Mouse (Mus musculus): ENCODE measurements around the gene Islr. TPM values are rescaled to one million over a fixed set of nuclear protein-coding genes. Genes with fewer than 3 reads are reported as not detected.
A peak's percentile ranks its signal among the peaks of the same experiment; 100 is the strongest.

The Islr gene
- total RNA-seq, 4 experiments from 2014 or later = 23.6 to 40.9 (median 28.1) TPM

GRCm38 (mm10) chr9:58150733-58151361 lies 53.3 kb downstream of the Islr start:
- DNase-seq = no peak

- peak; percentile 52 for DNase-seq
These were observed 55.3 kb downstream of the Islr start for GRCm38 (mm10) chr9:58148806-58149205.

GRCm38 (mm10) chr9:58145417-58145816 lies 58.7 kb downstream of the Islr start:
- DNase-seq = no peak

GRCm38 (mm10) chr9:58144664-58145063 lies 59.4 kb downstream of the Islr start:
- DNase-seq = no peak

- no peak for DNase-seq
These were observed 60.7 kb downstream of the Islr start for GRCm38 (mm10) chr9:58143419-58143818.

- no peak for DNase-seq
These were observed 64.2 kb downstream of the Islr start for GRCm38 (mm10) chr9:58139947-58140346.

- DNase-seq = no peak
These were observed 68.2 kb downstream of the Islr start for GRCm38 (mm10) chr9:58135921-58136321.

GRCm38 (mm10) chr9:58134906-58135305 lies 69.2 kb downstream of the Islr start:
- DNase-seq = no peak

- DNase-seq = no peak
These were observed 69.9 kb downstream of the Islr start for GRCm38 (mm10) chr9:58133893-58134884.

- no peak for DNase-seq
These were observed 72.4 kb downstream of the Islr start for GRCm38 (mm10) chr9:58131735-58132134.

- DNase-seq = no peak
These were observed 73.2 kb downstream of the Islr start for GRCm38 (mm10) chr9:58130909-58131308.

GRCm38 (mm10) chr9:58129508-58129907 lies 74.6 kb downstream of the Islr start:
- no peak for DNase-seq

GRCm38 (mm10) chr9:58128926-58129413 lies 75.1 kb downstream of the Islr start:
- DNase-seq = no peak

GRCm38 (mm10) chr9:58125811-58126210 lies 78.3 kb downstream of the Islr start:
- no peak for DNase-seq

- DNase-seq = no peak
These were observed 79.0 kb downstream of the Islr start for GRCm38 (mm10) chr9:58125085-58125484.

- no peak for DNase-seq
These were observed 85.4 kb downstream of the Islr start, which contains the start of gene Ccdc33 for GRCm38 (mm10) chr9:58118671-58119070. TSS of gene Ccdc33 (minus strand) at chr9:58118823.

GRCm38 (mm10) chr9:58116024-58116651 lies 88.0 kb downstream of the Islr start:
- DNase-seq = no peak

- no peak for DNase-seq
These were observed 88.7 kb downstream of the Islr start for GRCm38 (mm10) chr9:58115297-58115925.

GRCm38 (mm10) chr9:58114019-58114418 lies 90.1 kb downstream of the Islr start:
- no peak for DNase-seq

- DNase-seq = no peak
These were observed 90.7 kb downstream of the Islr start for GRCm38 (mm10) chr9:58113279-58113884.

GRCm38 (mm10) chr9:58112866-58113278 lies 91.2 kb downstream of the Islr start:
- no peak for DNase-seq

GRCm38 (mm10) chr9:58112321-58112751 lies 91.8 kb downstream of the Islr start:
- no peak for DNase-seq
